ENCODE assay signal across 8 mouse cellular contexts in genomic region chr1:153308179-153308914, GRCm38 (mm10). TPM values are rescaled to one million over a fixed set of nuclear protein-coding genes. Genes with fewer than 3 reads are reported as not detected.
A peak's percentile ranks its signal among the peaks of the same experiment; 100 is the strongest.
DNase-seq lines count a peak whose midpoint lies in the region; ATAC-seq and TF ChIP-seq lines count a peak whose summit lies in the region.

No protein-coding gene starts in this region.

- H3K4me2 ChIP-seq in forebrain, embryonic 12.5 days = no peak overlapping the region
- H3K4me2 ChIP-seq in heart, postnatal 0 days (ENCODE audit: low read depth, low read length) = peak overlapping the region; percentile 38
- peak overlapping the region; percentile 15; the same call in 1 of the 2 replicates for H3K4me2 ChIP-seq in midbrain, embryonic 15.5 days

- H3K9me3 ChIP-seq in forebrain, embryonic 12.5 days = no peaks in the 10 kb centered on the region
- H3K9me3 ChIP-seq in heart, postnatal 0 days (replicated peaks; ENCODE audit: control insufficient read depth, low read length) = no peaks in the 10 kb centered on the region
- no peaks in the 10 kb centered on the region for H3K9me3 ChIP-seq in midbrain, embryonic 15.5 days

- H3K27ac ChIP-seq in forebrain, embryonic 12.5 days = peak overlapping the region; percentile 57; the same call in 1 of the 2 replicates
- H3K27ac ChIP-seq in heart, postnatal 0 days (ENCODE audit: low read depth) = peak overlapping the region; percentile 84
- H3K27ac ChIP-seq in midbrain, embryonic 15.5 days = peak overlapping the region; percentile 58

- H3K9ac ChIP-seq in forebrain, embryonic 12.5 days = no peak overlapping the region
- peak overlapping the region; percentile 37 for H3K9ac ChIP-seq in heart, postnatal 0 days (replicated peaks; ENCODE audit: low read depth, low read length)
- H3K9ac ChIP-seq in midbrain, embryonic 15.5 days = no peak overlapping the region

- H3K4me3 ChIP-seq in forebrain, embryonic 12.5 days (replicated peaks) = no peak overlapping the region
- H3K4me3 ChIP-seq in heart, postnatal 0 days (ENCODE audit: low read depth, low read length) = peak overlapping the region; percentile 0; the same call in 1 of the 2 replicates
- H3K4me3 ChIP-seq in midbrain, embryonic 15.5 days = no peak overlapping the region

- no peak for ATAC-seq in forebrain, embryonic 12.5 days (ENCODE audit: low FRiP score)
- peak; percentile 55 for ATAC-seq in heart, postnatal 0 days (ENCODE audit: insufficient read depth, low read depth)
- 0 out of 2 replicates have a peak, but pooled peaks have one; percentile 27 for ATAC-seq in midbrain, embryonic 15.5 days (replicated peaks)

- TF ChIP-seq EP300 in heart, postnatal 0 days (IDR thresholded peaks at IDR 0.05; ENCODE audit: low read depth) = no peak

- DNase-seq in urinary bladder, postnatal 14 days (ENCODE audit: low spot score) = peak; percentile 57
- no peak for DNase-seq in urinary bladder, postnatal 25 days (ENCODE audit: low spot score)
- DNase-seq in heart, postnatal 0 days (ENCODE audit: low spot score) = peak; percentile 65
- DNase-seq in layer of hippocampus, adult 9-11 months = peak; percentile 65
- DNase-seq in thymus, postnatal 25 days = peak; percentile 57
- no peak for DNase-seq in urinary bladder, adult 2 months (ENCODE audit: low spot score)

- no peak for TF ChIP-seq CTCF in heart, postnatal 0 days (IDR thresholded peaks at IDR 0.05; ENCODE audit: low read depth)

- no peaks in the 10 kb centered on the region for H3K27me3 ChIP-seq in forebrain, embryonic 12.5 days
- H3K27me3 ChIP-seq in heart, postnatal 0 days (ENCODE audit: control insufficient read depth, insufficient read depth, low read length) = no peaks in the 10 kb centered on the region
- no peaks in the 10 kb centered on the region for H3K27me3 ChIP-seq in midbrain, embryonic 15.5 days (replicated peaks)

- H3K4me1 ChIP-seq in forebrain, embryonic 12.5 days = peaks cover 22% of the 10 kb centered on the region
- H3K4me1 ChIP-seq in heart, postnatal 0 days (ENCODE audit: control insufficient read depth, insufficient read depth) = peaks cover 50% of the 10 kb centered on the region
- H3K4me1 ChIP-seq in midbrain, embryonic 15.5 days = peaks cover 18% of the 10 kb centered on the region

- H3K36me3 ChIP-seq in forebrain, embryonic 12.5 days (replicated peaks) = no peaks in the 10 kb centered on the region
- H3K36me3 ChIP-seq in heart, postnatal 0 days (replicated peaks; ENCODE audit: control insufficient read depth, insufficient read depth, low read length) = no peaks in the 10 kb centered on the region
- H3K36me3 ChIP-seq in midbrain, embryonic 15.5 days (replicated peaks) = no peaks in the 10 kb centered on the region

- WGBS in forebrain, embryonic 12.5 days = 75% methylated on average over 9 of the region's 9 CpGs
- WGBS in heart, postnatal 0 days = 15% methylated on average over 9 of the region's 9 CpGs
- 61% methylated on average over 9 of the region's 9 CpGs for WGBS in midbrain, embryonic 15.5 days

RNA-seq across cellular contexts. Expression of gene Lamc1, which starts 24.2 kb away (rescaled TPM):
- 26.0 and 26.3 TPM in 2 replicates for polyA plus RNA-seq in forebrain, embryonic 12.5 days (2016; fragmentation: Nextera tagmentation; extraction: Ambion mirVana)
- 186 and 215 TPM in 2 replicates for total RNA-seq in heart, postnatal 0 days (2014; rRNA removed; ENCODE audit: low replicate concordance)
- polyA plus RNA-seq in heart, postnatal 0 days (2015; fragmentation: Nextera tagmentation; extraction: Ambion mirVana) = 55.9 and 62.8 TPM in 2 replicates
- 15.9 and 16.0 TPM in 2 replicates for polyA plus RNA-seq in midbrain, embryonic 15.5 days (2015; fragmentation: Nextera tagmentation; extraction: Ambion mirVana)
- 191 and 224 TPM in 2 replicates for polyA plus RNA-seq in urinary bladder, adult 2 months (2012; rRNA removed)

Comparison
In these comparisons a context has a peak if more than half of its experiments do, and no peak if none do; other contexts are left out.
1. DNase-seq: peak in urinary bladder, postnatal 14 days (single experiment), heart, postnatal 0 days (single experiment), layer of hippocampus, adult 9-11 months (single experiment) and thymus, postnatal 25 days (single experiment); none in urinary bladder, postnatal 25 days (single experiment) and urinary bladder, adult 2 months (single experiment).
2. Peak in every context shown above with its lines, with median percentiles within 50 percentile points of each other: H3K27ac ChIP-seq.